Mouse (Mus musculus): ENCODE data around the gene Tjap1. TPM values are rescaled to one million over a fixed set of nuclear protein-coding genes. Genes with fewer than 3 reads are reported as not detected.

Tjap1 gene
- polyA plus RNA-seq, 1 experiment, result 64.8 TPM

- H3K27me3 ChIP-seq (ENCODE audit: control insufficient read depth, insufficient read depth, low read length), result no peaks in the 10 kb centered on the region
- TF ChIP-seq POLR2A (IDR thresholded peaks at IDR 0.05; ENCODE audit: borderline replicate concordance, insufficient read depth, low read length) (no peak), CTCF (IDR thresholded peaks at IDR 0.05; ENCODE audit: borderline replicate concordance, insufficient read depth, low read depth, low read length) (no peak)
- H3K4me1 ChIP-seq (ENCODE audit: control insufficient read depth, insufficient read depth, low read length), result no peaks in the 10 kb centered on the region
- DNase-seq, result peak in 1 of 2 experiments; percentile 17
- H3K4me3 ChIP-seq (replicated peaks; ENCODE audit: insufficient read depth, low read depth, low read length), result no peak overlapping the region
- no peak overlapping the region for H3K27ac ChIP-seq (ENCODE audit: insufficient read depth, low read length)
- WGBS, result 53% methylated on average over 19 of the region's 19 CpGs
Measured at GRCm38 (mm10) chr17:46269771-46270534, 12.9 kb downstream of the Tjap1 start.

- Histone ChIP-seq H3K4me3 (replicated peaks; ENCODE audit: insufficient read depth, low read depth, low read length) (no peak overlapping the region), H3K27ac (ENCODE audit: insufficient read depth, low read length) (no peak overlapping the region), H3K4me1 (ENCODE audit: control insufficient read depth, insufficient read depth, low read length) (no peaks in the 10 kb centered on the region), H3K27me3 (ENCODE audit: control insufficient read depth, insufficient read depth, low read length) (no peaks in the 10 kb centered on the region)
- 75% methylated on average over 10 of the region's 10 CpGs for WGBS
- TF ChIP-seq POLR2A (IDR thresholded peaks at IDR 0.05; ENCODE audit: borderline replicate concordance, insufficient read depth, low read length) (no peak), CTCF (IDR thresholded peaks at IDR 0.05; ENCODE audit: borderline replicate concordance, insufficient read depth, low read depth, low read length) (no peak)
- DNase-seq, result no peak
Measured at GRCm38 (mm10) chr17:46268026-46268720, 14.7 kb downstream of the Tjap1 start.

- no peak overlapping the region for H3K4me3 ChIP-seq (replicated peaks; ENCODE audit: insufficient read depth, low read depth, low read length)
- no peaks in the 10 kb centered on the region for H3K4me1 ChIP-seq (ENCODE audit: control insufficient read depth, insufficient read depth, low read length)
- WGBS, result 84% methylated on average over 7 of the region's 7 CpGs
- TF ChIP-seq CTCF (IDR thresholded peaks at IDR 0.05; ENCODE audit: borderline replicate concordance, insufficient read depth, low read depth, low read length) (no peak), POLR2A (IDR thresholded peaks at IDR 0.05; ENCODE audit: borderline replicate concordance, insufficient read depth, low read length) (no peak)
- H3K27ac ChIP-seq (ENCODE audit: insufficient read depth, low read length), result no peak overlapping the region
- H3K27me3 ChIP-seq (ENCODE audit: control insufficient read depth, insufficient read depth, low read length), result no peaks in the 10 kb centered on the region
- no peak for DNase-seq
Measured at GRCm38 (mm10) chr17:46267511-46267910, 15.3 kb downstream of the Tjap1 start.

- no peaks in the 10 kb centered on the region for H3K27me3 ChIP-seq (ENCODE audit: control insufficient read depth, insufficient read depth, low read length)
- TF ChIP-seq POLR2A (IDR thresholded peaks at IDR 0.05; ENCODE audit: borderline replicate concordance, insufficient read depth, low read length) (no peak), CTCF (IDR thresholded peaks at IDR 0.05; ENCODE audit: borderline replicate concordance, insufficient read depth, low read depth, low read length) (no peak)
- H3K4me1 ChIP-seq (ENCODE audit: control insufficient read depth, insufficient read depth, low read length), result no peaks in the 10 kb centered on the region
- WGBS, result 74% methylated on average over 6 of the region's 6 CpGs
- no peak overlapping the region for H3K4me3 ChIP-seq (replicated peaks; ENCODE audit: insufficient read depth, low read depth, low read length)
- H3K27ac ChIP-seq (ENCODE audit: insufficient read depth, low read length), result no peak overlapping the region
- DNase-seq, result no peak
Measured at GRCm38 (mm10) chr17:46266986-46267385, 15.8 kb downstream of the Tjap1 start.

- H3K4me1 ChIP-seq (ENCODE audit: control insufficient read depth, insufficient read depth, low read length), result no peaks in the 10 kb centered on the region
- H3K27me3 ChIP-seq (ENCODE audit: control insufficient read depth, insufficient read depth, low read length), result no peaks in the 10 kb centered on the region
- peak; percentile 87 to 89 for DNase-seq
- no peak overlapping the region for H3K4me3 ChIP-seq (replicated peaks; ENCODE audit: insufficient read depth, low read depth, low read length)
- 18% methylated on average over 14 of the region's 14 CpGs for WGBS
- no peak overlapping the region for H3K27ac ChIP-seq (ENCODE audit: insufficient read depth, low read length)
- TF ChIP-seq POLR2A (IDR thresholded peaks at IDR 0.05; ENCODE audit: borderline replicate concordance, insufficient read depth, low read length) (no peak), CTCF (IDR thresholded peaks at IDR 0.05; ENCODE audit: borderline replicate concordance, insufficient read depth, low read depth, low read length) (peak; percentile 87)
Measured at GRCm38 (mm10) chr17:46265918-46266618, 16.8 kb downstream of the Tjap1 start.

GRCm38 (mm10) chr17:46265502-46265901 is 17.3 kb downstream of the Tjap1 start:
- 30% methylated on average over 12 of the region's 12 CpGs for WGBS
- Histone ChIP-seq H3K4me3 (replicated peaks; ENCODE audit: insufficient read depth, low read depth, low read length) (no peak overlapping the region), H3K27ac (ENCODE audit: insufficient read depth, low read length) (no peak overlapping the region), H3K4me1 (ENCODE audit: control insufficient read depth, insufficient read depth, low read length) (no peaks in the 10 kb centered on the region), H3K27me3 (ENCODE audit: control insufficient read depth, insufficient read depth, low read length) (no peaks in the 10 kb centered on the region)
- no peak for DNase-seq
- TF ChIP-seq CTCF (IDR thresholded peaks at IDR 0.05; ENCODE audit: borderline replicate concordance, insufficient read depth, low read depth, low read length), result no peak
- TF ChIP-seq POLR2A (IDR thresholded peaks at IDR 0.05; ENCODE audit: borderline replicate concordance, insufficient read depth, low read length), result no peak

GRCm38 (mm10) chr17:46262201-46262694 is 20.6 kb downstream of the Tjap1 start:
- DNase-seq, result no peak
- Histone ChIP-seq H3K4me3 (replicated peaks; ENCODE audit: insufficient read depth, low read depth, low read length) (no peak overlapping the region), H3K4me1 (ENCODE audit: control insufficient read depth, insufficient read depth, low read length) (no peaks in the 10 kb centered on the region), H3K27me3 (ENCODE audit: control insufficient read depth, insufficient read depth, low read length) (no peaks in the 10 kb centered on the region), H3K27ac (ENCODE audit: insufficient read depth, low read length) (no peak overlapping the region)
- TF ChIP-seq CTCF (IDR thresholded peaks at IDR 0.05; ENCODE audit: borderline replicate concordance, insufficient read depth, low read depth, low read length) (no peak), POLR2A (IDR thresholded peaks at IDR 0.05; ENCODE audit: borderline replicate concordance, insufficient read depth, low read length) (no peak)
- WGBS, result 73% methylated on average over 5 of the region's 5 CpGs

Data from cerebellum, adult 2 months (tissue).